Mouse (Mus musculus): ENCODE data around the gene Cmc1. TPM values are rescaled to one million over a fixed set of nuclear protein-coding genes. Genes with fewer than 3 reads are reported as not detected.

The Cmc1 gene
- polyA plus RNA-seq (2011; ENCODE audit: insufficient read length, low read depth, missing spikeins), result 44.4 and 53.4 TPM in 2 replicates

DNA sequence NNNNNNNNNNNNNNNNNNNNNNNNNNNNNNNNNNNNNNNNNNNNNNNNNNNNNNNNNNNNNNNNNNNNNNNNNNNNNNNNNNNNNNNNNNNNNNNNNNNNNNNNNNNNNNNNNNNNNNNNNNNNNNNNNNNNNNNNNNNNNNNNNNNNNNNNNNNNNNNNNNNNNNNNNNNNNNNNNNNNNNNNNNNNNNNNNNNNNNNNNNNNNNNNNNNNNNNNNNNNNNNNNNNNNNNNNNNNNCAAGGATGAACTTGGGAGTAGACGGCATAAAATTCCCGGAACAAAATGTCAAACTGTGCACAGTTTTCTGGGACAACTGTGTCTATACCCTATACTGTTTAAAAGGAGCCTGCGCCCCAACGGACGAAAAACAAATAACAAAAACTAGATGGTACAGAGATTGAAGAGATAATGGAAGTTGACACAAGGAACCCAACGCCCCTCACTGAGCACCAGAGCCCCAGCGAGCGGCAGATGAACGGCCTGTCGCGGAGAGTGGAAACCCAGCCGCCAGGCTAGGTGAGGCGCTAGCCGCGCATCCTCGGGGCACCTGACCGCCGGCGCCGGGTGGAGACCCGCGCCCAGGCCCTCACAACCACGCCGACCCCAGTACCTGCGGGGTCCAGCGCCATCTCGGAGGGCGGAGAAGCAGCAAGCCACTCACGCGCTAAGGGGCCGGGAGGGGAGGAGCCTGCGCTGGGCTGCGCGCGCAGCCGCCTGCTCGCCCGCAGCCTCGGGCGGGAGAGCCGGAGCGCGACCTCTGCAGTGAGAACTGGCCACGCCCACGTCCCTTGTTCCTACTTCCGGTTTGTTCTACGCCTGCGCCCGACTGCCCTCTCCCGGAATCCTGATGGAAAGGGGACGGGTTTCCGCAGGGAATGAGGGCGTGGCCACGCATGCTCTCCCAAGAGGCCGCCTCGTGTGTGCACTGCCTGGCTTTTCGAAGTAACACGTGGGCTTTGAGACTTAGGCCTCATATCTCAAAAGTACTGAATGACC lies at the start of gene Cmc1:
Gene Cmc1, minus strand, starts transcription at position 771 of the 996 bp plus-strand sequence.
- peaks cover 5% of the 10 kb centered on the region; the same call in 1 of the 2 replicates for H3K4me1 ChIP-seq (ENCODE audit: control insufficient read depth, insufficient read depth, low read length)
- peak; percentile 79 for TF ChIP-seq POLR2A (IDR thresholded peaks at IDR 0.05; ENCODE audit: low read depth, low read length)
- TF ChIP-seq CTCF (IDR thresholded peaks at IDR 0.05; ENCODE audit: borderline replicate concordance, insufficient read depth, low read length), result no peak
- H3K4me3 ChIP-seq (ENCODE audit: insufficient read depth, low read length), result peak within 1 kb of the TSS; percentile 83
- no peak within 1 kb of the TSS for H3K27ac ChIP-seq (ENCODE audit: insufficient read depth, low read length)

DNA sequence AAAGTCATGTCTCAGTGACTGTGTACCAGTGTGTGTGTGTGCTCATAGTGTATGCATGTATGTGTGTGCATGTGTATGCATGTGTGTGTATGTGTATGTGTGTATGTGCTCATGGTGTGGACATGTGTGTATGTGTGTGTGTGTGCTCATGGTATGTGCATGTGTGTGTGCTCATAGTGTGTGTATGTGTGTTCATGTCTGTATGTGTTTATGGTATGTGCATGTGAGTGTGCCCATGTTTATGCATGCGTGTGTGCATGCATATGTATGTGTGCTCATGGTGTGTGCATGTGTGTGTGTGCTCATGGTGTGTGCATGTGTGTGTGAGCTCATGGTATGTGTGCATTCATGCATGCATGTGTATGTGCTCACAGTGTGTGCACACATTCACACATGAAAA lies 48.6 kb upstream of the Cmc1 start:
- H3K27ac ChIP-seq (ENCODE audit: insufficient read depth, low read length), result no peak overlapping the region
- no peak overlapping the region for H3K4me3 ChIP-seq (ENCODE audit: insufficient read depth, low read length)
- no peak for TF ChIP-seq POLR2A (IDR thresholded peaks at IDR 0.05; ENCODE audit: low read depth, low read length)
- no peak for TF ChIP-seq CTCF (IDR thresholded peaks at IDR 0.05; ENCODE audit: borderline replicate concordance, insufficient read depth, low read length)
- H3K4me1 ChIP-seq (ENCODE audit: control insufficient read depth, insufficient read depth, low read length), result no peaks in the 10 kb centered on the region

DNA sequence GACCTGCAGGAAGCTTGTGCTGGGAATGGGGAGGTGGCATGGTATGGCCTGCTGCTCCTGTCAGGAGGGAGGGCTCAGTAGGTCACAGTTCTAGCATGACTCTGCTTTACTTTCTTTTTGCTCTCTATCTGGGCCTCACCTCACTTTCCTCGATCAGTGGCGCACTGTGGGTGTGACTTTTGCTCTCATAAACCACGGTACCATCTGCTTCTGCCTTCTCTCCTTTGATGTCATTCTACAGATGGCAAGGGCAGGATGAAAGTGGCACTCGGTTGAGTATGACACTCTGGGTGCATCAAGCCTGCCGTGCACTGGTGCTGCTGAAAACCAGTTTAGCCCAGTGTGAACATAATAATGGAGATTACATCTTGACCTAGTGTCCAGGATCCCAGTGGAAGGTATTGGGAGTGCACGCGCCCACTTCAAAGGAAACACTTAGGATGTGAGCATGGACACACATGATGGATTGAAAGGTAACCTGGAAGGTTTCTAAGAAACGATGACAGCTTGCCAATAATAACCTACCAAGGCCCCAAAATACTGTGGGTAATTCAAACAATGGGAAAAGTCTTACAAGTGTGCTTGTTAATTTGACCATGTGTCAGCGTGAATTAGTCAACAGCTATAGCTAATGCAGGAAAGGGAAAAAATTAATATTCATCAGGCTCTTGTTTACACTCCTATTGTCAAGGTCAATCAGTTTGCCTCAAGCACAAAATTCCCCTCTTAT lies 46.8 kb upstream of the Cmc1 start:
- H3K4me1 ChIP-seq (ENCODE audit: control insufficient read depth, insufficient read depth, low read length), result no peaks in the 10 kb centered on the region
- no peak overlapping the region for H3K4me3 ChIP-seq (ENCODE audit: insufficient read depth, low read length)
- TF ChIP-seq POLR2A (IDR thresholded peaks at IDR 0.05; ENCODE audit: low read depth, low read length) (no peak), CTCF (IDR thresholded peaks at IDR 0.05; ENCODE audit: borderline replicate concordance, insufficient read depth, low read length) (no peak)
- H3K27ac ChIP-seq (ENCODE audit: insufficient read depth, low read length), result no peak overlapping the region

DNA sequence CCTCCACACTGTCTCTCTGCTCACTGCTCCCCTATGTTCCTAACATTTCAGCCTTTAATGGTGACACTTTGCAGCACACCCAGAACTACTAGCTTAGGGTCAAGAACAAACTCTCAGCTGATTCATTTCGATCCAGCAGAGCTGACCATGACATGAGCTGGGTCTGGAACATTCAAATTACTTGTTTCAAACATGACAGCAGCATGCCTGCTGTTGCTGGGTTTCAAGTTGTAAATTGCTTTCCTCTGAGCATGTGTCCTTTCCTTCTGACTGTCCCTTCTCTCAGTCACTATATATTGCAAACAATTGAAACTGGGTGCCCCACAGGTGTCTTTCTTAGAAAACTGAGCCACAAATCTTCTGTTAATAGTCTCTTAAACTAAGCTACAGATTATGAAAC lies 43.3 kb upstream of the Cmc1 start:
- H3K4me3 ChIP-seq (ENCODE audit: insufficient read depth, low read length), result no peak overlapping the region
- no peaks in the 10 kb centered on the region for H3K4me1 ChIP-seq (ENCODE audit: control insufficient read depth, insufficient read depth, low read length)
- no peak overlapping the region for H3K27ac ChIP-seq (ENCODE audit: insufficient read depth, low read length)
- TF ChIP-seq CTCF (IDR thresholded peaks at IDR 0.05; ENCODE audit: borderline replicate concordance, insufficient read depth, low read length), result no peak
- TF ChIP-seq POLR2A (IDR thresholded peaks at IDR 0.05; ENCODE audit: low read depth, low read length), result no peak

DNA sequence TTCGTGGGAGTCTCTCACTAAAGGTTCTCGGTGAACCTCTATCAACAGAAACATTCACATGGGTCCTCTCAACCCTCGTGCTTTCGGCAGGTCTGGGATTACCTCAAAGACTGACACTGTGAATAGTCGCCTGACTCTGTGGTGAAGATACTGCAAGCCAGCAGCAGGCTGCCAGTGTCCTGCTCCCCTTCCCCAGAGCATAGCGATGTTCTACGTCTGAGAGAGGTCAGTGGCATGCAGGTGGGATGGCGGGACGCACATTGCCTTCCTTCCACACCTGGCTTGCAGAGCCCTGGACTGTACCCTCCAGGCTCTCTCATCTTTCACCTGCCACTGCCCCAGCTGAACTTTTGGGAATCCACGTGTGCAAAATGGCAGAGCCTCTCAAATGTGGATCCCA lies 41.3 kb upstream of the Cmc1 start:
- no peaks in the 10 kb centered on the region for H3K4me1 ChIP-seq (ENCODE audit: control insufficient read depth, insufficient read depth, low read length)
- H3K4me3 ChIP-seq (ENCODE audit: insufficient read depth, low read length), result no peak overlapping the region
- TF ChIP-seq CTCF (IDR thresholded peaks at IDR 0.05; ENCODE audit: borderline replicate concordance, insufficient read depth, low read length) (no peak), POLR2A (IDR thresholded peaks at IDR 0.05; ENCODE audit: low read depth, low read length) (no peak)
- no peak overlapping the region for H3K27ac ChIP-seq (ENCODE audit: insufficient read depth, low read length)

DNA sequence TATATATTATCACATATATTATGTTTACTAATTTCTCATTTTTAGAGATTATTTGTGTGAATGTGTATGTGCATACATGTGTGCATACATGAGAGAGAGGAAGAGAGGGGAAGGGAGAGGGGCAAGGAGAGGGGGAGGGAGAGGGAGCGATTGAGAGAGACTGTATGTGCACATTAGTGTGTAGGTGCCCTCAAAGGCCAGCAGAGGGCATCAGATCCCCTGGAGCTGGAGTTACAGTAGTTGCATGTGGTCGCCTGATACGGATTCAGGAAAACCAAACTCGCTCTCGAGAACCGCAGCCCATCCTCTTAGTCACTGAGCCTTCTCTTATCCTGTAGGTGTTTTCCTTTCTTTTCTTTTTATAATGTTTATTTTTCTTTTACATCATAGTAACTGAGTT lies 38.4 kb upstream of the Cmc1 start:
- Histone ChIP-seq H3K27ac (ENCODE audit: insufficient read depth, low read length) (no peak overlapping the region), H3K4me1 (ENCODE audit: control insufficient read depth, insufficient read depth, low read length) (no peaks in the 10 kb centered on the region), H3K4me3 (ENCODE audit: insufficient read depth, low read length) (no peak overlapping the region)
- peak; percentile 20; the same call in 1 of the 2 replicates for TF ChIP-seq CTCF (IDR thresholded peaks at IDR 0.05; ENCODE audit: borderline replicate concordance, insufficient read depth, low read length)
- no peak for TF ChIP-seq POLR2A (IDR thresholded peaks at IDR 0.05; ENCODE audit: low read depth, low read length)

DNA sequence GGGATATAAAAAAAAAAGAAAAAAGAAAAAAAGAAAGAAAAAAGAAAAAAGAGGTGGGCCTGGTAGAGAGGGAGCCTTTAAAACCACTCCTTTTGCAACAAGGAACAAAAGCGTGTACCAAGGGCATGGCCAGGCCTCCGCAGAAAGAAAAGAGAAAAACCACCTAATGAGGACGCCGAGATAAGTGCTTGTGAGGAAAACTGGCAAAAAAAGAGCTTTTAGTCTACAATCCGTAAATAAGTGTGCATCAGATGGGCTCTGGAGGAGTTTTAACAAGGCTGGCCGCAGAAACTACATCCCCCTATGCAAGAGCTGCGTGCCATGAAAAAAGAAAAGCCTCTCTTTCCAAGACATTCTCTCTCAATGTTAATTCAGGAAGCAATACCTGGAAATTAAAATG lies 37.4 kb upstream of the Cmc1 start:
- no peak for TF ChIP-seq POLR2A (IDR thresholded peaks at IDR 0.05; ENCODE audit: low read depth, low read length)
- TF ChIP-seq CTCF (IDR thresholded peaks at IDR 0.05; ENCODE audit: borderline replicate concordance, insufficient read depth, low read length), result no peak
- Histone ChIP-seq H3K27ac (ENCODE audit: insufficient read depth, low read length) (no peak overlapping the region), H3K4me3 (ENCODE audit: insufficient read depth, low read length) (no peak overlapping the region), H3K4me1 (ENCODE audit: control insufficient read depth, insufficient read depth, low read length) (no peaks in the 10 kb centered on the region)

DNA sequence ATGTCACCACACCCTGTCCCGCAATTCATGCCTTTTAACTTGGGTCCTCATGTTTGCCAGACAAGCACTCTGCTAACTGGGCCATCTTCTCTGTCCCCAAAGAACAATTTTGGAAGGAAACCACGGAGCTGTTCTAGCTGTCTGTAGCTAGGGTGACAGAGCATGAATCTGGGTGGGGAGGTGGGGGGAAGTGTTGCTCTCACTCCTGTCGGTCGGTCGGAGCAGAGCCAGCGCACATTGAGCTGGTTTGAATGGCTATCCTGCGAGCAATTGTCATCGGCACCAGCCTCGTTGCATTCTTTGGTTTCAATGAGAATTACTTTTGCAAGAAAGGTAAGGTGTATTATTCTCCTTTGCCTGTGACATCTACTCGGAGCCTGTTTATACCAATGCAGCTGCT lies 36.8 kb upstream of the Cmc1 start:
- Histone ChIP-seq H3K4me1 (ENCODE audit: control insufficient read depth, insufficient read depth, low read length) (no peaks in the 10 kb centered on the region), H3K4me3 (ENCODE audit: insufficient read depth, low read length) (no peak overlapping the region), H3K27ac (ENCODE audit: insufficient read depth, low read length) (no peak overlapping the region)
- TF ChIP-seq CTCF (IDR thresholded peaks at IDR 0.05; ENCODE audit: borderline replicate concordance, insufficient read depth, low read length) (no peak), POLR2A (IDR thresholded peaks at IDR 0.05; ENCODE audit: low read depth, low read length) (no peak)

DNA sequence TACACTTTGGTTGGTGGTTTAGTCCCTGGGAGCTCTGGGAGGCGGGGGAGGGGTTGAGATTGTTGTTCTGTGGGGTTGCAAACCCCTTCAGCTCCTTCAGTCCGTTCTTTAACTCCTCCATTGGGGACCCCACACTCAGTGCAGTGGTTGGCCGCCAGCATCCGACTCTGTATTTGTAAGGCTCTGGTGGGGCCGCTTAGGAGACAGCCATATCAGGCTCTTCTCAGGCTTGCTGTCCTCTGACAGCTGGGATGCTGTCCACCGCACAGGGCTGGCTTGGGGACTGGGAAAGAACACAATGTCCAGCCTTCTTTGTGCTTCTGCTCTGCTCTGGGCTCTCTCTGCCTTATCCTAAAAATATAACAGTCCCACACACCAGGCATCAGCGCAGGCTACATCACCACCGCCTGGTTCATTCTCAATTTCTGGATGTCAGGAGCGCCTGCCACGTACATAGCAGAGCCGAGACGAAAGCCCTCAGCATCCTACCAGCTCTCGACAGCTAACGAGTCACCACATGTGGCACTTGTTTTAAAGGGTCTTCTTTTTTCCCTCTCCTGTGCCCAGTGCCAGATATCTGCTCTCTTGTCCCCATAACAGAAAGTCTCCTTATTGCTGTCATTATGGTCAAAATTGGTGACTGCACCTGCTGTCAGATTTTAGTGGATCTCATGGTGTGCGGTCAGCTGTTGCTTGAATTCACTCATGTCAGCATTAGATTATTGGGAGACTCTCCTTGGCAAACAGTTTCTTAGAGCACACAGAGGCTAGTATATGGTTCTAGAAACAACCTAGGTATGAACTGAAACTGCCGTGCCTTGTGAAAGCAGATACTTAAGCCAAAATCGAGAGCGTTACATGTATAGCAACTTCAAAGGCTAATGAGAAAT lies 29.4 kb upstream of the Cmc1 start:
- no peaks in the 10 kb centered on the region for H3K4me1 ChIP-seq (ENCODE audit: control insufficient read depth, insufficient read depth, low read length)
- no peak overlapping the region for H3K27ac ChIP-seq (ENCODE audit: insufficient read depth, low read length)
- no peak overlapping the region for H3K4me3 ChIP-seq (ENCODE audit: insufficient read depth, low read length)
- no peak for TF ChIP-seq CTCF (IDR thresholded peaks at IDR 0.05; ENCODE audit: borderline replicate concordance, insufficient read depth, low read length)
- no peak for TF ChIP-seq POLR2A (IDR thresholded peaks at IDR 0.05; ENCODE audit: low read depth, low read length)
